Mouse (Mus musculus): ENCODE data around the gene Prokr2.

GRCm38 (mm10) chr2:132298250-132298649 lies 87.0 kb downstream of the Prokr2 start:
- no peak for TF ChIP-seq CTCF (IDR thresholded peaks at IDR 0.05; ENCODE audit: control insufficient read depth, insufficient read depth, low read length)
- TF ChIP-seq POLR2A (IDR thresholded peaks at IDR 0.05; ENCODE audit: borderline replicate concordance, control insufficient read depth, low read depth, low read length) = no peak

Data from bone marrow, adult 2 months (tissue).